Mouse (Mus musculus): ENCODE data around the gene Carmil1.

The Carmil1 gene

DNA sequence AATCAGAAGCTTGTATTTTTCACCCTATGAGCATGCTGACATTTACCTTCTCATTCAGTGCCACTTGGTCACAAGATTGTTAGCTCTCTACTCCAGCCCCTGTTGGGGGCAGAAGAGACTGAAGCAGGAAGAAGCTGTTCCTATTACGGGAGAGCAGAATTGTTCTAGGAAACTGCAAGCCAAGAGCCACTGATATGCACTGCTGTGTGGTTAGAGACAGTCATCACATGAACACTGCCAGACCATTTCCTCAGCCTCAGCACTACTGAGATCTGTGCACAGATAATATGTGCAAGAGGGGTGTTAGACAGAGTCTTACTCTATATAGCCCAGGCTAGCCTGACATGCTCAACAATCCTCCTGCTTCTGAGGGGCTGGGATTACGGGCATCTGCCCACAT, 69.4 kb downstream of the Carmil1 start:
- DNase-seq (ENCODE audit: low spot score in 2 of 2): no peak

DNA sequence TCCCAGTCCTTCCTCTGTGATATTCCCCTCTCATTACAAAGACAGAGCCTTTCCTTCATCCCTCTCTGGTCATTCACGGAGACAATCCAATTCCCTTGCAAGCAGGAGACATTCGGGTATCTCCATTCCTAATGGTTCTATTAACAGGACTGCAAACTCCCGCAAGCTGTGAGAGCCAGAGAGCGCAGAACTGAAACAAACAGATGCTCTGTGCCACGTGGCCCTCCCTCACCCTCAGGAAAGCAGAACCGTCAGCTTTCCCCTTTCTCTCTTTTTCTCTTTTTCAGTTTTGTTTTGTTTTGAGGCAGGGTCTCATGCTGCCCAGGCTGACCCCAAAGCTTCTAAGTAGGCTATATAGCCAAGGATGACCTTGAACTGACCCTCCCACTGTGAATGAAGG, 74.5 kb downstream of the Carmil1 start:
- no peak for DNase-seq (ENCODE audit: low spot score in 2 of 2)

DNA sequence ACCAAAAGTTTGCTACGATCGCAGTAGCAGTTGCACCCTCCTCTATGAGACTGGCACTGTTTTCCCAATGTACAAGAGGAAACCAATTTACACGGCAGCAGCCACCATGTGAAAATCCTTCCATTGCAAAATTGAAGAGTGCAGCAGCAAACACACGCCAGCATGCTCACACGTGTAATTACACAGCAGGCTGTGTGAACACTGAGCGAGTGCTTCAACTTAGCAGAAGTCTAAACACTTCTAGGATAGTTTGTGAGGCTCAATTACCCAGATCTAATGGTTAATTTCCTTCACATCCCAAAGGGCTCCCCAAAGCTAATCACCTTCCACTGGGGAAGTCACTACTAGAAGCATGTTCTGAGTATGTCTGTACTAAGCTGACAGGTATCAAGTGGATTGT, 78.3 kb downstream of the Carmil1 start:
- no peak for DNase-seq (ENCODE audit: low spot score in 2 of 2)

DNA sequence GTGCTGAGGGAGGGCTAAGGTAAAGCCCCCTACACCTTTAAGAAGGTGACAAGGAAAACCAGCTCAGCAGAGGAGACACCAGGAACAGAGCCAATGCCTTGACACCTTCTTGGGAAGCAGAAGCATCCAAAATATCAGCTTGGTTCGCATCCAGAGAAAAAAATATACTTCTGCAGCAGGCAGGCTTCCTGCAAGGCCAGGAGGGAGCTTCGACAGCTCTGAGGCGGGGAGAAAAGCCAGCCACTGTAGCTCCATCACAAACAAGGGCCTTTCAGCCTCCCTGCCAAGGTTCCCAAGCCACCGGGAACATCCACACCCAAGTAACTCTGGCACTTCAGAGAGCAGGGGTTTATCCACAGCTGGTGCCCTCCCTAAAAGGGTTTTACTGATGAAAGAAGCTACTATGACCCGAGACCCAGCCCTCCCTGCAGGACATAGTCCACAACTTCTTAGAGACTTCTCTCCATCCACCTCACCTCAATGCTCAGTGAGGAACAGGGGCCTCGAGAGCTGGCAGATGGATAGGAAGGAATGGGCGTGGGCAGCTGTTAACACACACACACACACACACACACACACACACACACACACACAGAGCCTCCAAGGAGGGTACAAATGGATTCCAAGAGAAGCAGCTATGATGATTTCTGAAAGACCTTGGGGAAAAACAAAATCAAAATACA, 80.6 kb downstream of the Carmil1 start:
- peak; percentile 19 to 22 for DNase-seq (ENCODE audit: low spot score in 2 of 2)

DNA sequence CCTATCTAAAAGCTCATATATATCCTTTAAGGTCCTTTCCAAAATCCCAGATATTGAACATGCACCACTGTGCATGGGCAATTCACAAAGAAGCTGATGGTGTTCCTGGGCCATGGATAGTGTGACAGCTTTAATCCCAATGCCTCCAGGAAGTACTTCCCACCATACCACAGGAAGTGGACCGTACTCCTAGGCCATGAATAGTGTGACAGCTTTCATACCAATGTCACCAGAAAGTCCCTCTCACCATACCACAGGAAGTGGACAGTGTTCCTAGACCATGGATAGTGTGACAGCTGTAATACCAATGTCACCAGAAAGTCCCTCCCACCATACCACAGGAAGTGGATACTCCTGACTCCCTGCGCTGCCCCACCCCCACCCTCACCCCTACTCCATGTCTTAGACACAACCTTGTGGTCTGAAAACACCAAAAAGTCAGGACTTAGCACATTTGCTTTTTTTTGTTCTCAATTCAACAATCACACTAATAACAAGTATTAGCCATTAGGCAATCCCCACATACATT, 82.1 kb downstream of the Carmil1 start:
- DNase-seq (ENCODE audit: low spot score in 2 of 2): no peak

DNA sequence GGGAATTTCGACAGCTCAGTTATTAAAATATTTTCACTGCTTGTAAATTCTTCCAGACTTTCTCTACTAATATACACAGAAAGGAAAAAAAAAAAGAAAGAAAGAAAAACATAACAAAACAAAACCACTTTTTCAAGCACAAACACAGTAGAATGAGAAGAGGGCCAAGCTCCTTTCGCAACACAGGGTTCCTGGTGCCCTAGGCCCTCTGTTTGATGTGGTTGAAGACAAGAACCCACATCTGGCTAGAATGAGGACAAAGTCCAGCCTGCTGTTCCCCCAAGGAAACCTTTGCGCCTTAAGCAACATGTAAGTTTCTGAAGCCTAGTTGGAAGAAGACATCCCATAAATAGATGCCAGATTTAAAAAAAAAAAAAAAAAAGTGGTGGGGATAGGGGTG, 85.2 kb downstream of the Carmil1 start:
- no peak for DNase-seq (ENCODE audit: low spot score in 2 of 2)

DNA sequence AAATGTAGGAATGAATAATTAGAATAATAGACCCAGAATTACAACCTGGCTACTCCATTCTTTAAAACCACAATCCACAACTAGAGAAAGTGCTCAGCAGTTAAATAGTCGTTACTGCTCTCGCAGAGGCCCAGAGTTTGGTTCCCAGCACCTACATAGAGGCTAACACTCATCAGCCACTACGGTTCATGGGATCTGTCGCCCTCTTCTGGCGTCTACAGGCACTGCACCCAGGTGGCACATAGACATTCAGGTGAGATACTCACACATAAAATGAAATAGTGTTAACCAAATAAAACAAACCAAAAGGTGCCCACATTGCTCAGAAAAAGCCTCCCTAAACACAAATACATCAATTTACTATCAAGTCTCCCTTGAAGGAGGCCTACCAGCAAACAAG, 86.6 kb downstream of the Carmil1 start:
- DNase-seq (ENCODE audit: low spot score in 2 of 2): no peak

DNA sequence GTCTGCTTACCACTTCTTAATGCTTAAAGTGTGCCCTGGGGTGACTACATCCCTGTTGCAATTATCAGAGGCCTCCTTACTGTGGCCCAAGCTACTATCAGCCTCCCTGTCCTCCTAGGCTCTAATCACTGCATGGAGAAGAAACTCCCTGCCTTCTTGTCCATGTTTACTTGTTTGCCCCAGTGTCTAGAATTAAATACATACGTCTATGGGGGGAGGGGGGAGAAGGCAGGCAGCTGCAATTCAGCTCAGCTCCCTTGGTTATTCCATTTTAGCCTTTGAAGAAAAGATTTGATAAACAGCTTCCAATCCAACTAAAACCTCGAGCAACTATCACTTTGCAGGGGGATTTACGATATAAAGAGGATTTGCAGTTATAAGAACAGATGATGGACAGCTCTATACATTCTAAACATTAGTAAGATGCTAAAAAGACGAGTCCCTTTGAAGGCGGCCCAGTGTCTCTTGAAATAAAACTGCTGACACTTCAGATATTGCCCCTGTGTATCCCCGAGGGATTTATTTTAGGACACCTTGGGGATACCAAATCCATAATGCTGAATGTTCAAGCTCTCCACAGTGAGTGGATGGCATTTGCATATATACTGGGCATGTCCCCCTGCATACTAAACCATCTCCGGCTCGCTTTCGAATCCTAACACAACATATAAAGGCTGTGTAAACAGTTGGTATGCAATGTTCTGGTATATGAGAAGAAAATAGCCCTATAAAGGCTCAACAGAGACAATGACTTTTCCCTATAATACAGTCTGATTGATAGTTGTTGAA, 89.5 kb downstream of the Carmil1 start:
- no peak for DNase-seq (ENCODE audit: low spot score in 2 of 2)

DNA sequence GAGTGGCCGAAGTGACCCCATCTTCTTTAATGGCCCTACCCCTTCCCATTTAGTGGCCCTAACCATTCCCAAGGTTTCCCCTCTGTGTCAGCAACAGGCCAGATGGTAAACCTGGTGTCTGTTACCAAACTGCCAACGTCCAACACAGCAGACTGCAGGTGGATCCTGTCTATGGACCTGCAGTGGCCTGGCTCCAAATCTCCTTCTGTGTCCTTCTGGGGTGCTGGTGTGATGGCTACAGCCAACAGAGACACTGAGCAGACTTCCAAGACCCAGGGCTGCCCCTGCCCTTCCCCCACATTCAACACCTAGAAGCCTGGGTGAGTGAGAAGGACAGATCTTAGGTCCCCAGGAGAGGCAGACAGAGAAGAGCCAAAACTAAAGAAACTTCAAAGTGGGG, 93.6 kb downstream of the Carmil1 start:
- DNase-seq (ENCODE audit: low spot score in 2 of 2): no peak

DNA sequence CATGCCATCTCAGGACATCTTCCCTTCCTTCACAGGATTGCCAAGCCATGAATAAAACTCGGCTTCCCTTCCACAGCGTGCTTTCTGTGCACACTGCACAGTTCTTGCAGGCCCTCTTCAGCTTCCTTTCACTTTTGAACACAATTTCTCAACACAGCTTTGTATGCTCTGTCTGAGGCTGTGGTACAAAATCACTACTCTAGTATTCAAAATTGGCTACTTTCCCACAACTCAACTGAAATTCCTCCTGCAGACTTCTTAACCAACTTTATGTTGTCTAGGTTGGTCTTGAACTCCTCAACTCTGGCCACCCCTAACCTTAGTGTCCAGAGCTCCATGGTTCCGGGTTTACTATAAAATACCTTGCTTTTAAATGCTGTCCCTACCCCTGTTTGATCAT, 95.0 kb downstream of the Carmil1 start:
- peak in 1 of 2 experiments; percentile 6 for DNase-seq (ENCODE audit: low spot score in 2 of 2)

DNA sequence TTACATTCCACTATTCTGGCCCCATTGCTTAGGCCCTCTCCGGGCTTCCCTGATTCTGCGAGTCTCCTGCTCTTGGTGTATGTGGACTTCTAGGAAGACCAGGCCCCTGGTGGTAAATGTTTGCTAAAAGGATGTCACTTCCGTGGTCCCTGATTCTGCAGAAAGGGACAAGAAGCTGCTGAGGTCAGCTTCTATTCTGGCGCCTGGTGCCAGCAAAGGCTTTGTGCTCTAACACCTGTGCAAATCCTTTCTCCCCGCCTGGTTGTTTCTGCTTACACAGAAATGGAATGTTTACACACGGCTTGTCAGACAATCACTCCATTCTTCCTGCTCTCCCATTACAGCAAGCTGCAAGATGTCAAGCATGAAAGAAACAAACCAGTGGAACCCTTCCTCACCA, 97.7 kb downstream of the Carmil1 start:
- DNase-seq (ENCODE audit: low spot score in 2 of 2): no peak

DNA sequence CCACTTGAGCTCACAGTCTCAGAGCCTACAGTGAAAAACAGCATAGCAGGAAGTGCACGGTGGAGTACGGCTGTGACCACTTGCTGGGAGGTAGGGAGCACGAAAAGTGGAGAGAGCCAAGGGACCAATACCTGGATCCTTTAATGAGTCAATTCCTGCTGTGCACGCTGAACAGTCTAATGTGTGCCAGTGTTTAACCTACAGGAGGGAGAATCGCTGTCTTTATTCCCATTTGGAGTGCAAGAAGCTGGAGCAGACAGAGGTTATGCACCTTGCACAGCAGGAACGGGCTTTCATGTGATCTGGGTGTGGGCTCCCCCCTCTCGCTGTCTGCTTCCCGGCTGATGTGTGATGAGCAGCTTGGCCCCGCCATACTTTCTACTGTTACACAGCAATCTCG, 101.1 kb downstream of the Carmil1 start:
- no peak for DNase-seq (ENCODE audit: low spot score in 2 of 2)

DNA sequence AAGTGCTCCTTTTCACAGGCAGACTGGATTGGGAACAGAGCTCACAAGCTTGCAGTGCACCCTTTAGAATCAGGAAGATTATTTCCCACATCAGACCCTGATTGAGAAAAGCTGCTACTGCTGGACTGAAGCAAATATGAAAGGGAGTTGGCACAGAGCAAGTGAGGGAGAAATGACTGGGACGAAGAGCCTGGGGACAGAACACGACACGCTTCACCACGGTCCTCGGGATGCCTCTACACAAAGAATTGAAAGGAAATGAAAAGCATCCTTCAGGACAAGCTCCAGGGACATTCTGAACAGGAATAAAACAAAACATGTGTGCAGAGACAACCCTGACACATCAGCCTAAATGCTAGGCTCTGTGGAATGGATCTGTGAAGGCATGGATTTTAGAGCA, 103.0 kb downstream of the Carmil1 start:
- peak in 1 of 2 experiments; percentile 11 for DNase-seq (ENCODE audit: low spot score in 2 of 2)

DNA sequence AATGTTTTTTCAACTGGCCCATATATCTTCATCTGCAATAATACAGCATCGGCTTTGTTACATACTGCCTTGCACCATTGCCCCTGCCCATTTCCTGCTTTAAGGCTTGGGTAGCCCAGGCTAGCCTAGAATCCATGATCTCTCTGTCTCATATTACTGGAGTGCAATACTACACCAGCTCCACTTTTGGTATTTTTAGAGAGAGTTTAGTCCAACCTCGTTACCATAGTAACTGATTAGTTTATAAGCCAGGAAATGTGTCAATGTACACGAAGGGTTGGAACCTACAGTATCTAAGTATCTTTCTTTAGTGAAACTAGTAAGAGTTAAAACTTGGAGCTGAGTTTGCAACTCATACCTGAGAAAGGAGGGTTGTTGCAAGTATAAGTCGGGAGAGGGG, 103.8 kb downstream of the Carmil1 start:
- DNase-seq (ENCODE audit: low spot score in 2 of 2): no peak

DNA sequence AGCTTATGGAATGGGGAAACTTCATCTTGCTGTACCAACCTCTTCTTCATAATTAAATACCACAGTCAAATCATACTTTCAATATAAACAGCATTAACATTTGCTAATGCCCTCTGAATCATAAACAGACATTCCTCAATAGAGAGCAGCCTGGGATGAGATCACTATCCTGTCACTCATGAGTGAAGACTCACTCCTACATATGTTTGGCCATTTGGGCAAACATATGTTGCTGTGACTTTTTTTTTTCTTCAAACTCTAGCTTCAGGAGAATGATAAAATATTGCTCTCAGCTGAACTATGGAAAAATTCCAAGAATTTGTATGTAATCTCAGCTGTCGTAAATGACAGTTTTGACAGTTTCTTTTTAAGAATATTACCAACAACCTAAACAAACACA, 110.9 kb downstream of the Carmil1 start:
- DNase-seq (ENCODE audit: low spot score in 2 of 2): no peak

DNA sequence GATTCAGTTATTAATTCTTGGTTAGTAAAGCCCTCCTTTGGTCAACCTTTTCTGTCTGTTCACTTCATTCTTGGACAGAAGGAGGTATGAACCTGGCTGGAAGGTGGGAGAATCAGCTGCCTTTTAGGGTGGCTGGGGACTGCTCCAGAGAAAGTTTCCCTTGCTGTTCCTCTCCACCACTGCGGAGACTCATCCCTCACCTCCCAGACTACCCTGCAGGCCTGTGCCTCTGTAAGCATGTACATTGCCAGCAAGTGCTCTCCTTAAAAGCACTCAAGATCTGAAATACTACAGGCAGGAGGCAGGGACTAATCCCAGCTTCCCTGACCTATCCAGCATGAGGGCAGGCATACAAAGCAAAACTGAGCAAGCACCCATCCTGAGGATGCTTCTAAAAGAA, 117.2 kb downstream of the Carmil1 start:
- DNase-seq (ENCODE audit: low spot score in 2 of 2): no peak

DNA sequence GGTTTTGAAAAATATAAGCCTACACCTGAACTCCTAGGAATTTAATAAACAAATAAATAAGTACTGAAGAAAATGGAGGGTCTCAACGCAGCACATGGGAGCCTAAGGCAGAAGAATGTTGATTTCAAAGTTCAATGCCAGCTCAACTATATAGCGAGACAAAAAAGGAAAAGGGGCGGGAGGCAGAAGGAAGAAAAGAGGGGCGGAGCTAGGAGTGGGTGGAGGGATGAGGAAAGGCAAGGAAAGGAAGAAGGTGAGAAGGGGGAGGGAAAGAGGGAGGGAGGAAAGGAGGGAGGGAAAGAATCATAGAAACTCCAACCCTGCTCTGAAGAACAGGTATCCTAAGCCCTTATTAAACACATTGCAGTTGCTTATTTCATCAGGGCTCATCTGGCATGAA, 119.5 kb downstream of the Carmil1 start:
- DNase-seq (ENCODE audit: low spot score in 2 of 2): no peak

DNA sequence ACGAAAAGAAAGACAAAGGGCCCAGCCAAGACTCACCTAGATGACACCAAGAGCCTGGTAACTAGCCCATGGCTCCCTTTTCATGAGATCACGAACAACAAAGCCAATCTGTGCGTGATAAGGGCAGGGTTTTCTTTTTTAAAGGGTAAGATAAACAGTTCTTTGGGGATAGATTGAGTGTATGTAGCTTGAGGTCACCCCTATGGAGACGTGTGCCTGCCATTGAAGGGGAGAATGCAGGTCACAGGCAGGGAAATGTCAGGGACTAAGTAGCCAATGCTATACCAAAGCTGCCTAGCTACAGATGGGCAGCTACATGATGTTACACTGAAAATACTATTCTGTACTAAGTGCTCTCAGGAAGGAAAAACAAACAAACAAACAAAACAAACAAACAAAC, 120.6 kb downstream of the Carmil1 start:
- DNase-seq (ENCODE audit: low spot score in 2 of 2): no peak

DNA sequence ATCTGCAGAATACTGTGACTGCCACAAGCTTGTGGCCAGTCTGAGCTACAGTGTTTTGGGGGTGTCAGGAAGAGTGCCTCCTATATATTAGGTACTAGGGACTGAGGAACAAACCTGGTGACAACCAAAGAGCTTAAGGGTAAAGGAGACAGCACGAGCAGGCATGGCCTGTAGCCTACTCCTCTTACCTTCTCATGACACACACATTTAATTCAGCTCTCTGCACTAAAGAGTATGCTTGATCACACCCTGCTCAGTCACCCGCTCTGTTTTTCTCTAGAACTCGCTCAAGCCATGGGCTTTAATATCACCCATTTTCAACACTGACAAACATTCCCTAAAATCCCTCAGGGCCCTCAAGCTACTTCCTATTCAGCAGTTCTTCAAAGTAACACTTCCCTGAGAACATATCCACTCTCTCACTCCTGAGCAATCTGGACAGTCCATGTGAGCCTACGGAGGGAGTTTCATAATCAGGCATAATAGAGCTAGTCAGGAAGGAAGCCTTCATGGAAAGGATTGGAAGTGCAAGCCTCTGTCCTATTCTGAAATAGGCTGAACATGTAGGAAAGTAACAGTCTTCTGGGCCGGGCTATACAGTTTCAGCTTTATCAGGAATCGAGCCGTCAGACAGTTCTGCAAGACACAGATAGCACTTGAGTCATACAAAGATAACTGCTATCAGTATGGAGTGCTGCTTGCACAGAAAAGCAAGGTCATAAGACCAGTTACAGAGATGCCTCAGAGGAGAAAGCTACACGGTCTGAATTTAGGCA, 121.2 kb downstream of the Carmil1 start:
- no peak for DNase-seq (ENCODE audit: low spot score in 2 of 2)

DNA sequence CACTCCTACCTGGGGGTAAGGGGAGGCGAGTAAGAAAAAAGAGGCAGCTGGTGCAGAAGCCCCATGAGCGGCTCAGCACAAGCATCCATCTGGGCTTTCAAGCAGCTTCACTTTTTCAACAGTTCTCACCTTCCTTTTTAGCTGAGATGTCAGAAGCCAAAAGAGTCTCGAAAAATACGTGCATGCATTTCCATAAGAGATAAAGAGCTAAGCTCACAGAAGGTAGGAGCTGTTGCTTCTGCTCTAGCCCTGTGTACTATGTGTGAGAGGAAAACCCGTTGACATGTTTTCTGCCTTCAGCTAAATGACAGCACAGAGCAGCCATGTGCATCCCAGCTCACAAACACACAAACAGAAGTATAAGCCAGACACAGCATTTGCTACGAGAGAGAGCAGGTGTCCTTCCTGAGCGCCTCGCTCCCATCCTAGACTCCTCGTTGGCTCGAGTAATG, 123.0 kb downstream of the Carmil1 start:
- DNase-seq (ENCODE audit: low spot score in 2 of 2): no peak

DNA sequence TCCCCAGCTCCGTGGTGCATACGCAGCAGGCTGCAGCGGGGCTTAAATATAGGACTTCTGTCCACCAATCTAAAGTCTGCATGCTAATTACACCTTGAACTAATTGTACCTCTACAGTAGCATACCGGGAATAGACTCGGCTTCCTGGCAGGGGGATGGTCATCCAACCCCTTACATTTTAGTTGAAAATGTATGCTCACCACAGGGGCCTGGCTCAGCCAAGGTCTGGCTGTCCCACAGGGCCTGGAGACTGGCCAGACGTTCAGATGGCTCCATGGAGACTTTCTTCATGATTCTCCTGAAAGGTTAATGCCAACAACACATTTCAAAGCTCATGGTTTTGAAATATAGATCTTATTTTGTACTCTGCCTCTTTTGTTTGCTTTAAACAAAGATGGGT, 125.4 kb downstream of the Carmil1 start:
- DNase-seq (ENCODE audit: low spot score in 2 of 2): no peak

DNA sequence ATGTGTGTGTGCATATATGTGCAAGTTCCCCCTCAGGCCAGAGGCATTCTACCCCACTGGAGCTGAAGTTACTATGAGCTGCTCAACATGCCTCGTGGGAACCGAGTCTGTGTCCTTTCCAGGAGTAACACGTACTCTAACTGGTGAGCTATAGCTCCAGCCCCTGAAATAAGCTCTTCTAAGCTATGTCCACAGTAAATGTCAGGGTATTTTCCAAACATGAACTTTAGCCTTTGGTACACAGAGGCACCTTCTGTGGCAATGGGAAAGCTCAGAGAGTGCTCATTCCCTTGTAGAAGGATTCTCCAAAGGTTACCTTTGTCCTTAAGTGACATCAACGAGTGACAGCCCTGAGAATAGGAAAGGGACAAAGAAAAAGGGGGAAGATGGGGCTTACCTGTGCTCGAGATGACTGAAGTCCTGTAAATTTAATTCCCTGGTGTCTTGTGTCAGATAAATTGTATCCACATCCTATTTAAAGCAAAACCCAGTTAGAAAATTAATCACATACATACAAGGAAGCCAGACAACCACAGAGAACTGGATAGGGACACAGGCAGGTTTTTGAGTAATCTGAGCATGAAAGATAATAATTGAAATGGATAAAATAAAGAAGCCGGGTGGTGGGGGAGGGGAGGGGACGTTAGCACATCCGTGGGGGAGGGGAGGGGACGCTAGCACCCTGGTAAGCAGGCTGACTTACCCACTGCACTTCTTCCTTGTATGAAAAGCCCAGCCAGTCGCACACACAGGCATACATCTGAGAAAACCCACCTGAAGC, 126.1 kb downstream of the Carmil1 start:
- no peak for DNase-seq (ENCODE audit: low spot score in 2 of 2)
